Mouse (Mus musculus) layer of hippocampus, adult 2 months (tissue): ENCODE measurements around the gene Wdr53. TPM values are rescaled to one million over a fixed set of nuclear protein-coding genes. Genes with fewer than 3 reads are reported as not detected.
"Not testable (repeated sequence)": the region's sequence is repeated elsewhere in the genome, so short reads cannot be mapped to it uniquely, and the experiment has no call there.

Experiments used
- DNase-seq, 2 experiments: peaks; one replicate each; pipeline ENCODE4 v3.0.0; 2022; ENCODE audit warnings: low spot score in 2 of 2
- H3K27ac ChIP-seq: fragments of 200-600 bp; 2 replicates; pipeline ENCODE4 v1.8.1; 2022
- H3K4me3 ChIP-seq: fragments of 200-600 bp; 2 replicates; pipeline ENCODE4 v1.8.1; 2022; ENCODE audit warnings: mild to moderate bottlenecking
- CTCF ChIP-seq: fragments of 200-600 bp; conservative IDR thresholded peaks from 2 replicates; pipeline ENCODE4 v1.8.1; 2022; ENCODE audit warnings: antibody characterized with exemption, mild to moderate bottlenecking, moderate library complexity
- long read RNA-seq, 2 experiments: library from polyadenylated mRNA; stranded (forward); transcript quantifications; one replicate each; pipeline ENCODE4 v2.0.0; 2021; ENCODE audit warnings: borderline mapping rate in 2 of 2
- total RNA-seq, 2 experiments: library from RNA; stranded (reverse); gene quantifications; 2 replicates each; pipeline ENCODE4 v1.2.3; 2021

Wdr53 gene
- total RNA-seq, result 10 to 100 TPM; 11.8 to 13.0 TPM
- long read RNA-seq, experiment 1, partial matches to known transcripts, result 1 of 5 reads
- long read RNA-seq, experiment 1, other reads (novel, unspliced or antisense), result 0 of 5 reads
- long read RNA-seq, experiment 2, transcript Wdr53-203 (3 exons, 832 nt), result major isoform, 6 of 8 reads
- long read RNA-seq, experiment 2, partial matches to known transcripts, result 2 of 8 reads
- long read RNA-seq, experiment 2, other reads (novel, unspliced or antisense), result 0 of 8 reads

DNA sequence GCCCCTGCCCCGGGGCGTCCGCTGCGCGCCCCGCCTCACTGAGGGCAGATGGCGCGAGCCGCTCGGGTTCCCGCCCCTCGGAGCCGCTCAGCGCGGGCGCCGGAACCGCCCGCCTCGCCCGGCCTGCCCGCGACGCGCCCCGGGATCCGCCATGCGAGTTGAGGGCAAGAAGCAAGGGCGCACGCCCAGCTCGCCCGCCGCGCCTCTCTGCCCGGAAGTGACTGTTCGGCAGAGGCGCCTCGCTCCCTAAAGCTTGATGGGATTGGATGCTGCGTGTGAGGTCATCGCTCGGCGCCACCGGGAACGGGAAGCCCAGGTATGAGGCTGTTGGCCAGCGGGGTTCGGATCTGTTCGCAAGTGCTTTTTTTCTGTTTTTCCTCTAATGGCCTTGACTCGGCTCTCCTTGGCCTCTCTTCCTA is at the start of gene Wdr53, which contains the start of gene Fbxo45:
Gene Wdr53 (plus strand): TSS at position 276 of the 419 bp plus-strand sequence.
Gene Fbxo45 (minus strand): TSS at position 207 of the 419 bp plus-strand sequence.
- Histone ChIP-seq H3K4me3 (peak within 1 kb of the TSS; percentile 87), H3K27ac (peak within 1 kb of the TSS; percentile 88)
- TF ChIP-seq CTCF, result no peak
- peak; percentile 98 for DNase-seq

GRCm38 (mm10) chr16:32200256-32201003 is 46.6 kb upstream of the Wdr53 start:
- DNase-seq, result no peak
- peak overlapping the region; percentile 35 for H3K4me3 ChIP-seq
- TF ChIP-seq CTCF, result no peak
- peak overlapping the region; percentile 69 for H3K27ac ChIP-seq

DNA sequence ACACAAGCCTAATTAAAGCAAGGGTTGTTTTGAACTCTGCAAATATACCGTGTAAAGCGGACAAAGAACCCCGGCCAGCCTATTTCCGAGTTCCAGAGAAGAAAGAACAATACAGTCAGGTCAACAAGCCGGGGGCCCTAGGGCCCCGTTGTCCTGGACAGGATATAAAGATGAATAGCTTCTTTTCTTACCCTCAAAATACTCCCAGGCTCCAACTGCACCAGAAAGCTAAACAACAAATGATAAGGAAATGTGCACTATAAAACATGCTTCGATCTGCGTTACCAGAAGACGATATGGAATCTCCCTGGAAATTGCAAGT is 46.1 kb upstream of the Wdr53 start:
- TF ChIP-seq CTCF, result no peak
- DNase-seq, result no peak
- Histone ChIP-seq H3K4me3 (peak overlapping the region; percentile 35; the same call in 1 of the 2 replicates), H3K27ac (peak overlapping the region; percentile 69; the same call in 1 of the 2 replicates)

- Histone ChIP-seq H3K27ac (no peak overlapping the region), H3K4me3 (no peak overlapping the region)
- peak; percentile 29 to 53 for DNase-seq
- peak; percentile 64 for TF ChIP-seq CTCF
Measured at GRCm38 (mm10) chr16:32202681-32203080, 44.3 kb upstream of the Wdr53 start.

- DNase-seq, result no peak
- Histone ChIP-seq H3K27ac (no peak overlapping the region), H3K4me3 (no peak overlapping the region)
- peak; percentile 38; the same call in 1 of the 2 replicates for TF ChIP-seq CTCF
Measured at GRCm38 (mm10) chr16:32204902-32205301, 42.1 kb upstream of the Wdr53 start.

GRCm38 (mm10) chr16:32214156-32214555 is 32.9 kb upstream of the Wdr53 start:
- no peak for TF ChIP-seq CTCF

GRCm38 (mm10) chr16:32214804-32215576 is 32.0 kb upstream of the Wdr53 start:
- Histone ChIP-seq H3K27ac (no peak overlapping the region), H3K4me3 (no peak overlapping the region)
- TF ChIP-seq CTCF, result peak; percentile 20; the same call in 1 of the 2 replicates
- DNase-seq, result no peak

More at GRCm38 (mm10) chr16:32214156-32214555, 32.9 kb upstream of the Wdr53 start:
- no peak for DNase-seq
- H3K4me3 ChIP-seq, result no peak overlapping the region
- H3K27ac ChIP-seq, result no peak overlapping the region

DNA sequence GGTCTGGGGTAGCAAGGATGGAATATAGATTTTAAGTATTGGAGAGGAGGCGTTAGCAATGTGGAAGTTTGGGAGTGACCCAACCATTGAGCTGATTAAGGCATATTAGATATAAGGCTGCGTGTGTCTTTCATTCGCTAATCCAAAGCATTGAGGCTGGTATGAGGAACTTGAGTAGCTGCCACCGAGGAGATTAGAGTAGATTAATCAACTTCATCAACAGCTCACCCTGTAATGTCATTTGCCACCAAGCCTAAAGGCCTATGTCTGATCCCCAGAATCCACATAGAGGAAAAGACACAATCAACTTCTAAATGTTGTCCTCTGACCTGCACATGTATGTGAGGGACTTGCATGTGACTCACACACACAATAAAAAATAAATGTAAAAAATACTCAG is 25.2 kb upstream of the Wdr53 start:
- TF ChIP-seq CTCF, result no peak
- Histone ChIP-seq H3K4me3 (no peak overlapping the region), H3K27ac (no peak overlapping the region)
- no peak for DNase-seq

DNA sequence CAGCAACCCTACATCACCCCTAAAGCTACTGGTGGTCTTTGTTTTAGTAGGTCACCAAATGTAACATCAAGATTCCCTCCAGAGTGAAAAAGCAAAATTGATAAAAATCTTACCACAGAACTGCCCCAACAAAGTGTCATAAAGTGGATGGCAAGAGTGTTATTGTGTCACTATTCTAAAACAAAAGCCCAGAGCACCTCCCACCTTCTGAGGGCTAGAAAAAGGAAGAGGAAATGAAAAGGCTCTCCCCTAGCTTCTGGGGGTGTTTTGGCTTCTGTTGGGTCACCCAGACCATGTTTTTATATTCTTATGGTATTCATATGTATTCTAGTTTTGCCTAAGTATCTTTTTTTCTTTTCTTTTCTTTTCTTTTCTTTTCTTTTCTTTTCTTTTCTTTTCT is 24.6 kb upstream of the Wdr53 start:
- Histone ChIP-seq H3K27ac (no peak overlapping the region), H3K4me3 (no peak overlapping the region)
- no peak for DNase-seq
- no peak for TF ChIP-seq CTCF

GRCm38 (mm10) chr16:32232050-32232449 is 15.0 kb upstream of the Wdr53 start:
- not testable (repeated sequence) for H3K27ac ChIP-seq

GRCm38 (mm10) chr16:32237930-32238680 is 8.9 kb upstream of the Wdr53 start:
- Histone ChIP-seq H3K4me3 (no peak overlapping the region), H3K27ac (no peak overlapping the region)
- no peak for DNase-seq
- no peak for TF ChIP-seq CTCF

More at GRCm38 (mm10) chr16:32232050-32232449, 15.0 kb upstream of the Wdr53 start:
- H3K4me3 ChIP-seq, DNase-seq: not testable (repeated sequence)

DNA sequence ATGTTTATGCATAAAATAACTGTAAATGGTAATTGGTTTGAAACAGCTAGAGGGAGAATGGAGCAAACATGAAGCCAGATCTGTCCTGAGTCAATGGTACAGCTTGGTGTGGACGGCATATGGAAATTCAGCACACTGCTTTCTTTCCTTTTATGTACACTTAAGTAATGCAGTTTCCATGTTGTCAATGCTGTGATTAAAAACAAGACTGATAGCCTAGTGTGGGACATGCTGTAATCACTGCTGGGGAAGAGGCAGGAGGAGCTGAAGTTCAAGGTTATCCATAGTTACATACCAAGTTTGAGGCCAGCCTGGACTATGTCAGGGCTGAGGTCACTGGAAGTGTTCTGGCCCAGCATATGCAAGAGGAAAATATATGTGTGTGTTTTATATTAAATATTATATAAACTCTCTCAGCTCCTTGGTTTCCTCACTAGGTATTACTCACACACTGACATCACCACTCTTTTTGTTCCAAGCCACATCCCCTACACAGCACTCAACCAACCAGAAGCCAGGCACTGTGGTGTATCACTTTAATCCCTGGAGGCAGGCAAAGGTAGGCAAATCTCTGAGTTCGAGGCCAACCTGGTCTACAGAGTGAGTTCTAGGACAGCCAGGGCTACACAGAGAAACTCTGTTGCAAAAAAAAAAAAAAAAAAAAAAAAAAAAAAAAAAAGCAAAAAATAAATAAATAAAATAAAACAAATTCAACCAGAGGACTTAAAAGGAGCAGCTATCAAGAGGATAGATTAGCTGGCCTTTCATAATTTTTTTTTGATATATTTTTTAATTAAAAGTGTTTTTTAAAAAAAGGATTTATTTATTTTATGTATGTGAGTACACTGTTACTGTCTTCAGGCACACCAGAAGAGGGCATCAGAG is 7.4 kb upstream of the Wdr53 start:
- no peak overlapping the region for H3K4me3 ChIP-seq
- no peak for TF ChIP-seq CTCF

More for the DNA sequence above, 7.4 kb upstream of the Wdr53 start:
- no peak overlapping the region for H3K27ac ChIP-seq
- DNase-seq, result no peak
